Mouse (Mus musculus) CD4-positive naive resting alpha-beta T cell, adult 57 days (primary cell): Measurements from ENCODE around the gene Olfr308. TPM values are rescaled to one million over a fixed set of nuclear protein-coding genes. Genes with fewer than 3 reads are reported as not detected.

Source experiments
- total RNA-seq: library from RNA; stranded (reverse); gene quantifications from one replicate; pipeline ENCODE4 v1.2.4, GENCODE M21; 2023

Gene Olfr308
- not detected for total RNA-seq

GRCm38 (mm10) chr7:86325530-86325929, at the start of gene Olfr308:
Gene Olfr308 (minus strand): TSS chr7:86325630.

GRCm38 (mm10) chr7:86366828-86367227, 41.4 kb upstream of the Olfr308 start, which contains the start of gene Olfr305:
Gene Olfr305 (minus strand): TSS chr7:86366928.

GRCm38 (mm10) chr7:86337486-86337885, 12.1 kb upstream of the Olfr308 start, which contains the start of gene Olfr307:
Gene Olfr307 (minus strand): TSS chr7:86337586.

GRCm38 (mm10) chr7:86313608-86314007, 11.8 kb downstream of the Olfr308 start, which contains the start of gene Olfr309:
Gene Olfr309 (minus strand): TSS chr7:86313708.

GRCm38 (mm10) chr7:86277072-86277471, 48.4 kb downstream of the Olfr308 start, which contains the start of gene Olfr310:
Gene Olfr310 (minus strand): TSS chr7:86277172.

Other genes with a start within 250 kb of the Olfr308 start
- not detected for gene Vmn2r75, start 153.9 kb downstream of the Olfr308 start, total RNA-seq
- gene Vmn2r76, start 79.3 kb downstream of the Olfr308 start, total RNA-seq: not detected
- gene Olfr310, start 48.5 kb downstream of the Olfr308 start, total RNA-seq: not detected
- not detected for gene Olfr309, start 11.9 kb downstream of the Olfr308 start, total RNA-seq
- not detected for gene Olfr307, start 12.0 kb upstream of the Olfr308 start, total RNA-seq
- not detected for gene Olfr305, start 41.3 kb upstream of the Olfr308 start, total RNA-seq
- not detected for gene Olfr304, start 61.0 kb upstream of the Olfr308 start, total RNA-seq
- gene Olfr303, start 72.2 kb upstream of the Olfr308 start, total RNA-seq: not detected
- gene Olfr301, start 78.2 kb upstream of the Olfr308 start, total RNA-seq: not detected
- not detected for gene Olfr299, start 134.3 kb upstream of the Olfr308 start, total RNA-seq
- gene Olfr298, start 166.9 kb upstream of the Olfr308 start, total RNA-seq: not detected
- gene Olfr297, start 194.3 kb upstream of the Olfr308 start, total RNA-seq: not detected